Mouse (Mus musculus) thymus, adult 2 months (tissue): ENCODE measurements around the gene Pik3ca. TPM values are rescaled to one million over a fixed set of nuclear protein-coding genes. Genes with fewer than 3 reads are reported as not detected.

Source experiments
- DNase-seq: peaks from one replicate; pipeline ENCODE4 v3.0.0; 2021
- H3K27ac ChIP-seq: fragments of 200-500 bp; 2 replicates; pipeline ENCODE4 v1.5.1; 2012; ENCODE audit warnings: low read length, control low read depth; ENCODE audit not compliant: control insufficient read depth, insufficient read depth
- H3K27me3 ChIP-seq: fragments of 200-500 bp; 2 replicates; pipeline ENCODE4 v1.6.1; 2012; ENCODE audit warnings: mild to moderate bottlenecking, low read length, moderate library complexity, mixed read lengths; ENCODE audit not compliant: control insufficient read depth, insufficient read depth
- H3K36me3 ChIP-seq: fragments of 200-500 bp; 2 replicates; pipeline ENCODE4 v1.6.1; 2012; ENCODE audit warnings: mild to moderate bottlenecking, low read length, moderate library complexity; ENCODE audit not compliant: control insufficient read depth, insufficient read depth
- H3K4me1 ChIP-seq: fragments of 200-500 bp; replicated peaks from 2 replicates; pipeline ENCODE4 v1.6.1; 2012; ENCODE audit warnings: low read length; ENCODE audit not compliant: control insufficient read depth, insufficient read depth
- H3K4me3 ChIP-seq: fragments of 200-500 bp; 2 replicates; pipeline ENCODE4 v1.5.1; 2012; ENCODE audit warnings: mild to moderate bottlenecking, low read length, control low read depth, moderate library complexity; ENCODE audit not compliant: control insufficient read depth, insufficient read depth
- CTCF ChIP-seq: fragments of 200-500 bp; IDR thresholded peaks from 2 replicates; pipeline ENCODE4 v1.5.1; 2012; ENCODE audit warnings: mild to moderate bottlenecking, control low read depth, low read length, moderate library complexity, borderline replicate concordance; ENCODE audit not compliant: control insufficient read depth, poor library complexity, insufficient read depth; ENCODE audit errors: extremely low read depth
- POLR2A ChIP-seq: fragments of 200-500 bp; IDR thresholded peaks from 2 replicates; pipeline ENCODE4 v1.6.1; 2012; ENCODE audit warnings: mild to moderate bottlenecking, low read length, control low read depth, moderate library complexity; ENCODE audit not compliant: control insufficient read depth, poor library complexity, insufficient read depth; ENCODE audit errors: extremely low read depth
- WGBS: fragments of 180-500 bp; shearing (Covaris S2); methylation state at CpG from one replicate; pipeline ENCODE4 v1.1.7; 2018; 5-methylcytosine and 5-hydroxymethylcytosine counted together
- polyA plus RNA-seq: library from polyadenylated mRNA; depleted of rRNA; stranded (reverse); fragments of >200 nt; gene quantifications from 2 replicates; pipeline ENCODE4 v1.2.3, GENCODE M21; 2012

Pik3ca gene
- polyA plus RNA-seq, 1 experiment = 10.2 TPM

DNA sequence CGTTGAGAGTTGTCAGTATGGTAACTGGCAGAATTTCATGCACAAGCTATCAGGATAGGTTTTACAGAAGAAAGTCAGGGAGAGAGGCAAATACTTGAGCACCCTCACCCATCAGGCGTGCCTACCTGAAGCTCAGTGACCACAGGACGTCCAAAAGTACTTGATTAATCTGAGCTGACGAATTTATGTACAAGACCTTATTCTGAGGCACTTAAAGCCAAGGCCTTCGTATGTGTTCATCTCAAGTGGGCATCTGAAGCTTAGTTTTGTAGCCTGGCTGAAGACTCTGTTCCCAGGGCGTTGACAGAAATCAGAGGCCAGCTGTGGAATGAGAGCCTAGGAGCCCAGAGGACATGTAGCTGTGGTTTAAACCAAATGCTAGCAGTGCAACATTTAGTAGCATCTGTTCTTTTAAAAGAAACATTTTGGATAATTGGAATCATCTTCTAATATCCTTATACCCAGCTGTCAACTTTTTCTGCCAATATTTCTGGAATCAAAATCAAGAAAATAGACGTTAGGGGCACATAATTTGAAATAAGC lies 15.1 kb downstream of the Pik3ca start:
- Histone ChIP-seq H3K4me3 (no peak overlapping the region), H3K36me3 (no peaks in the 10 kb centered on the region), H3K27ac (no peak overlapping the region), H3K4me1 (peaks cover 11% of the 10 kb centered on the region), H3K27me3 (no peaks in the 10 kb centered on the region)
- WGBS = 93% methylated on average over 7 of the region's 7 CpGs
- TF ChIP-seq POLR2A (no peak), CTCF (no peak)
- DNase-seq = no peak

DNA sequence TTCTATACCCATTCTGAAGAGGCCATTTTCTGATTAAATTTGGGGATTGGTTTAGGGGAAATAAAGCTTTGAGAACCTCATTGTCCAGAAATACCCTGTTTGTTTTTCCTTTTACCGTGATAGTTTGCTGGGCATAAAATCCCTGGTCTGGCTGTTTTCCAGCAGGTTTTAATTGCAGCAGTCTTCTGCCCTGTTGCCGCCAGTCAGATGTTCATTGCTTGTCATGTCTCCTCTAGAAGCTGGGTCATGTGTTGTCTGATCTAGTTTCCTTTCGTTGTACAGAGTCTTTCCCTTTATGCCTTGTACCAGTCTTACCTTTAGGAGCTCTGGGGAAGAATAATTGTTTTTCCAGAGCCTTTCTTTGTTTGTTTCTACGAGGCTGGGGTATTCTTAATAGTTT lies 16.9 kb downstream of the Pik3ca start:
- Histone ChIP-seq H3K4me1 (peaks cover 8% of the 10 kb centered on the region), H3K27me3 (no peaks in the 10 kb centered on the region), H3K27ac (no peak overlapping the region), H3K36me3 (no peaks in the 10 kb centered on the region; the same call in 1 of the 2 replicates), H3K4me3 (no peak overlapping the region)
- TF ChIP-seq CTCF (no peak), POLR2A (no peak)
- WGBS = 60% methylated on average over 4 of the region's 4 CpGs
- no peak for DNase-seq

DNA sequence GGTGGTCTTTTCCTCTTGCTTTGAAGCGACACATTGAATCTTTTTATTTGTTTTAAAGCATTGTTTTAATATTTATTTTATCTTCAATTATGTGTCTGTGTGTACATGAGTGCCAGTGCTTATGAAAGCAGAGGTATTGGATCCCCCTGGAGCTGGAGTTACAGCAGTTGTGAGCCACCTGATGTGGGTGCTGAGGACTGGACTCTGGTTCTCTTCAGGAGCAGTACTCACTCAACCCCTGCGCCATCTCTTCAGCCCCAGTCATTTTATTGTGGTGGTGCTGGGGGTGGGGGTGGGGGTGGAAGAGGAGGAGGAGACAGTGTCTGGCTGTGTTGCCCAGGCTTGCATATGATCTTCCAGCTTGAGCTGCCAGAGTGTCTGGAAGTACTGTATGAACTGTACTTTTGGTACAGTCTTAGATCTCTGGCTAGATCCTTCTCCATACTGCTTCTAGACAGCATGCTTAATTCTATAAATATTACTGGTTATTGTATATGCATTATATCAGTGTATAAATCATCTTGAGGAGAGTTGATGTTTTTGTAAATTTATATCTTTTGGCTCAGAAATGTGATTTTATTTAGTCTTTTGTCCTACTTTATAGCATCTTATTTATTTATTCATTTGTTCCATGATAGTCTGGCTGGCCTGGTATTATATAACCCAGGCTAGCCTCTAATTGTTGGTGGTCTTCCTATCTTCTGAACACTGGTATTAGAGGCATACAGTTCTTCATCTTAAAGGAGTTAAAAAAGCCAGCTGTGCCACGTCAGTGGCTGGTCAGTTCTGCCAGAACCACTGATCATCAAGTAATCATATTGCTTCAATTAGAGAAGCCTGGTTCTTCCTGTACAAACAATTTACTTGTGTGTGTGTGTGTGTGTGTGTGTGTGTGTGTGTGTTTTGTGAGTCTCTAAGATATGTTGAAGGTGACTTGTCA lies 18.2 kb downstream of the Pik3ca start:
- TF ChIP-seq POLR2A (no peak), CTCF (no peak)
- H3K4me1 ChIP-seq = peaks cover 8% of the 10 kb centered on the region
- no peaks in the 10 kb centered on the region for H3K27me3 ChIP-seq
- H3K27ac ChIP-seq = no peak overlapping the region
- H3K4me3 ChIP-seq = no peak overlapping the region
- 83% methylated on average over 3 of the region's 3 CpGs for WGBS
- no peaks in the 10 kb centered on the region; the same call in 1 of the 2 replicates for H3K36me3 ChIP-seq
- DNase-seq = no peak

DNA sequence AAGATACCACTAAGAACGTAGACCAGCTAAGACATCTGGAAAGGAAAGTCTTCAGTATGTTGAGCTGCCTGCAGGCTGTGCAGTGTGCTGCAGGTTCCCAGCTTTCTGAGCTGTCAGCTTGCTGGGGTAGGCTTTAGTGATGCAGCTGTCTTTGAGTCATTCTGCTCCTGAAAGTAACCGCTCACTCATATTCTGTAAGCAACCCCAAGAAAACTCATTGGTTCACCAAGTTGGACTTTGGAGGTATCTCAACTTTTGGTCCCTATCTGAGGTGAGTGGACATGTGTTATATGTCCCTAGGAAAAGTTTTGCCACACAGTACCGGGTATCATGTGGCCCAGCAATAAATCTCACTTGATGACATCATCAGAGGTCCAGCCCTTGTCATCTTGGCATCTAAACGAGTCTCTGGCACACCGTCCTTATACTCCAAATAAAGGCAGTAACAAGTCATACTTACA lies 20.3 kb downstream of the Pik3ca start:
- TF ChIP-seq POLR2A (no peak), CTCF (no peak)
- no peak overlapping the region for H3K27ac ChIP-seq
- peaks cover 10% of the 10 kb centered on the region for H3K4me1 ChIP-seq
- 84% methylated on average over 5 of the region's 5 CpGs for WGBS
- no peak for DNase-seq
- no peak overlapping the region for H3K4me3 ChIP-seq
- H3K27me3 ChIP-seq = no peaks in the 10 kb centered on the region
- no peaks in the 10 kb centered on the region; the same call in 1 of the 2 replicates for H3K36me3 ChIP-seq

DNA sequence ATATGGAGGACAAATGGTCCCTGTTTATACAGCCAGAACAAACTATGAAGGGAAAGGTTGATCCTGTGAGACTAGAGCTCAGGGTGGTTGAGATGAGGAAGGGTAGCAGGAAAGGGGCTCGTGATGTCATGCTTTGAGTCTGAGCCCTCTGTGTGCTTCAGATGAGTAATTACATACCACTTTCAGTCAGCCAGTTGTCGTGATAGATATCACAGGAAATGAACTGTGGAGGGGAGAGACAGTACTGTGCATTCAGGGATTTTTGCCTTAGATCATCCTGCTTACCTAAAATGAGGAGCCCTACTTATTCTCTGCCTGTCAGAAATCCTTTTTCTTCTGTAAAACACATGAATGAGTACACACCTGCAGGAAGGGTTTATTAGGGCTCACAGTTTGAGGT lies 22.4 kb downstream of the Pik3ca start:
- 18% methylated on average over 2 of the region's 2 CpGs for WGBS
- no peaks in the 10 kb centered on the region; the same call in 1 of the 2 replicates for H3K36me3 ChIP-seq
- H3K4me1 ChIP-seq = peaks cover 6% of the 10 kb centered on the region
- no peak overlapping the region for H3K27ac ChIP-seq
- no peak overlapping the region for H3K4me3 ChIP-seq
- no peaks in the 10 kb centered on the region for H3K27me3 ChIP-seq
- TF ChIP-seq CTCF = no peak
- TF ChIP-seq POLR2A = no peak
- DNase-seq = no peak

DNA sequence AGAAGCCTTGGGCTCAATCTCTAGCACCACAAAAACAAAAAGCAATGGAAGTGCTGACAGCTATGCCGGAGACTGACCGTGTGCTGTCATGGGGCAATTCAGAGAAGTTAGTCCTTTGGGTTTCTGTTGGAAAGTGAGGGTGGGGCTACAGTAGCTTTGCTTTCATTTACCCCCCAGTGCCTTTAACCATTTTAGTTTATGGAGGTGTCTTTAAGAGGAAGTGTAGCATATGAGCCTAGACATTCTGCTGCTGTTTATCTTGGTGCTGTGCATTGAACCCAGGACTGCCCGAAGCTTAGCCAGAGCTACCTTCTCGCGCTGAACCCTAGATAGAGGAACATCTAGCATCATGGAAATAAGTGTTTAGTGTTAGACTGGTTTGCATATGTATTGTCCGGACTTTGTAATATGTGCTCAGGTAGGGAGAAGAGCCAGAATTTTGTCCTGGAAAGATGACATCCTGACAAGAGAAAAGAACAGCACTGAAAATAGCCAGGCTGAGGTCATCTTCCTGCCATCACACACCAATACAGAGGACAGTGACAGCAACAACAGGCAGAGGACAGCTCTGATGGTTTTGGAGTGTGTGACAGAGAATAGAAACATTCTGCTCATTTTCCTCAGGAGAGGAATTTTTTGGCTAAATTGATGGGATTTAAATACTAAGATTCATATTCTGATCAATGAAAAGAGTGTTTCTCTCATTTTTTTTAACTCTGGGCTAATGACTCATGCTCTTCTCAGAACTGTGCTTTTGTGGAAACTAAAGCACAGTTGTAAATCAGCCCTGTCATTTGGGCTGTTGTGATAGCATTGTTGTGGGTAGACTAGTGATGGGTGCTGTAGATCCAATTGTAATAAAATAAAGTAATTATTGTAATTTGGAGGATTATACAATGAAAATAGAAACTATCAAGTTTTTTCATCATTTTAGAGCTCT lies 23.9 kb downstream of the Pik3ca start:
- H3K4me1 ChIP-seq = peaks cover 4% of the 10 kb centered on the region
- no peak overlapping the region for H3K4me3 ChIP-seq
- 89% methylated on average over 6 of the region's 6 CpGs for WGBS
- DNase-seq = no peak
- H3K36me3 ChIP-seq = no peaks in the 10 kb centered on the region; the same call in 1 of the 2 replicates
- H3K27me3 ChIP-seq = no peaks in the 10 kb centered on the region
- no peak overlapping the region for H3K27ac ChIP-seq
- TF ChIP-seq CTCF (no peak), POLR2A (no peak)
